Mouse (Mus musculus) erythroid progenitor cell, adult 5-6 weeks (primary cell): ENCODE measurements around the gene Ap3d1. TPM values are rescaled to one million over a fixed set of nuclear protein-coding genes. Genes with fewer than 3 reads are reported as not detected.

ENCODE experiments used
- ATAC-seq: replicated peaks from 2 replicates; pipeline ENCODE4 v1.8.0; 2016; ENCODE audit warnings: moderate number of reproducible peaks, mild to moderate bottlenecking, moderate TSS enrichment, inconsistent platforms; ENCODE audit not compliant: poor library complexity, low FRiP score, severe bottlenecking
- total RNA-seq, 2 experiments: library from RNA; stranded (forward) in 1 of 2; stranded (reverse) in 1 of 2; fragments of 150-400 nt in 1 of 2; fragments of 186-747, 209-891 nt in 1 of 2; gene quantifications; 2 replicates each; pipeline versions ENCODE4 v1.2.3 to v1.2.4; 2015 to 2017; ENCODE audit warnings: low replicate concordance in 2 of 2

Gene Ap3d1
- total RNA-seq, 2 experiments from 2014 or later, result 42.8 to 111 TPM

DNA sequence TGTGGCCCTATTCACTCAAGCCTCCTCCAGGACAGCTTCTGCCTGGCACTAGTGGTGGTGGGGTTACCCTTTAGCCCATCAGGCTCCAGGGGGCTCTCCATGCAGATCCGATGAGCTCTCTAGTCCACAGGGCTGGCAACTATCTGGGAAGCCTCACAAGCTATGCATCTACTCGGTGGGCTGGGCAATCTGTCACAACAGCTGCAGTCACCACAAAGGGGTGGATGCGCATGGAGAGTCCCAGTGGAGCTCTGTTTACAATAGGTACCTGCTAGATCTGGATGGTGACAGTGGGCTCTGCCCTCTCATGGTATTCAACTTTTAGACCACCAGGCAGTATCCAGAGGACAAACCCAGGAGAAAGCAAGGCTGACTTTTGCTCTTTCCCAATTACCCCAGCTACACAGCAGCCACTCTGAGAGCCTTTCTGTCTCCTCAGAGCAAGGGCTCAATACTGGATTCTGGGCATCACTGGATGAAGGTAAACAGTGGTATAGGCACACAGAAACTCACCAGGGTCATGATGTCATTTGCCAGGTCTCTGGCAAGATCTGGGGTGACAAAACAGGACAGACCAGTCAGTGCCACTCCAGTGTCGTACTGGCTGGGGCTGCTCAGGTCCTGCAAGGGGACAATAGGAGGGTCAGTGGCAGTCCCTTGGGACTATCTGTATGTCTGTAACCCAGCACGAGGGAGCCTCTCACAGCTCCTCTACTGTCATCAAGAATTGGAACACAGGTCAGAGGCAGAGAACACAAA, 14.5 kb downstream of the Ap3d1 start:
- ATAC-seq, result no peak

DNA sequence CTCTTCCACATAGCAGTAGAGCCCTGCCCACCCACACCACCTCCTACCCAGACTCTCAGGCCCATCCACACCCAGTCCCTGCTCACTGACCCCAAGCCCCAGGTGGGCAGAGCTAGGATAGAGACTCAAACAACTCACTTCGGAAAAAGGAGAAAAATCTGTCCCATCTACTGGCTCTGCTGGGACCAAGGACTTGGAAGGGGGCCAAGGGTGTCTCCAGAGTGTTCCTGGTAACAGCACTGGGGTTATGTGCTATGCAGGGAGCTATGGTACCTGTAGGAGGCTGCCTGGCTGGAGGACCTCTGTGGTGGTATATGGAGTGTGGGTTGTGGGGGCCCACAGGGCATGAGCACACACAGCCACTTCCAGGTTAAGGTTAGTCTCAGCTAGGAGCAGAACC, 24.8 kb downstream of the Ap3d1 start:
- ATAC-seq, result no peak

DNA sequence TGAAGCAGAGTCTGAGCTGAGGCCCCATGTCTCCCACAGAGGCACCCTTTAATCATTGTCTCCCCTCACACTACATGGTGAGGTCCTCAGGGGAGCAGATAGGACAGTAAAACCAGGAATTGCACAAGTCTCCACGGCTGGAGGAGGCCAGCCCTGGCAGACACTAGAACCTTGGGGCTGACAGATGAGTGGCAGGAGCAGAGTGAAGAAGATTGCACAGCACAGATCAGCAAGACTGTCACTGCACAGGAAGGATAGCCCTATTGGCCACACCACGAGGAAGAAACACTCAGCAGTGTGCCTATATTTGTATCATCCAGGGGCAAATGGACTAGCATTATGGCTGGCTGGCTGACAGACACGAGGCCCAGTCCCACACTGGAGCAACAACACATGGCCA, 31.2 kb downstream of the Ap3d1 start:
- ATAC-seq, result no peak

DNA sequence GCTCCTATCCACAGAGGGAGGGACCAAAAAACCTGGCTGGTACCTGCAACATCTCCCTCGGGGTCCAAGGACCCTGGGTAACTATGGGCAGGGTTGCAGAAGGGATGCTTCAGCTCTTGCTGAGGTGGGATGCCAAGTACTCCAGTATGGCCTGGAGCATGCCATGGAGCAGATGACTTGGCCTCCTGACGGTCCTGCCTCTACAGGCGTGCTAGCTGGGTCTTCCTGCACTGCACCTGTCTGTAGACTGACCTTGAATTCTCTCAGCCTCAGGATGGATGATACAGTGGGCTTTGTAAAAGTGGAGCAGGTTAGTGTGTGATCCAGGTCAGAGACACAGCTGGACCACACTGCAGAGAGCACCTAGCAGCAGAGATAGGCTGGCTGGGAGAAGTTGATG, 36.6 kb downstream of the Ap3d1 start:
- no peak for ATAC-seq

DNA sequence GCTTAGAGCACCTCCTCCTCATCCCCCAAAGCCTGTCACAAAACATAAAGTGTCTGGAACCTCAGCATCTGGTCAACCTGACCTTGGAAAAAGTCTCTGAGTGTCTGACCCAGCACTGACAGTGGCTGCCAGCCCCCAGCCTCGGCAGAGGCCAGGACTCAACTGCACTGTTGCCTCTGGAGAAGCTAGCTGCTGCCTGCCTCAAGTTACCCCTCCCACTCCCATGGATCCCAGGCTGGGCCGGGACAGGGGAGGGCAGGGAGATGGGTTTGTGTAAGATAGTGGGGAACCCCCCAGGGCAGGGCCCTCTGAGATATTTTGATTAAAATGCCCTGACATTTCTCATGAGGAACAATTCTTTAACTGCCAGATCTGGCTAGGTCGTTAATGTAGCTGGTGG, 37.0 kb downstream of the Ap3d1 start:
- ATAC-seq, result no peak

DNA sequence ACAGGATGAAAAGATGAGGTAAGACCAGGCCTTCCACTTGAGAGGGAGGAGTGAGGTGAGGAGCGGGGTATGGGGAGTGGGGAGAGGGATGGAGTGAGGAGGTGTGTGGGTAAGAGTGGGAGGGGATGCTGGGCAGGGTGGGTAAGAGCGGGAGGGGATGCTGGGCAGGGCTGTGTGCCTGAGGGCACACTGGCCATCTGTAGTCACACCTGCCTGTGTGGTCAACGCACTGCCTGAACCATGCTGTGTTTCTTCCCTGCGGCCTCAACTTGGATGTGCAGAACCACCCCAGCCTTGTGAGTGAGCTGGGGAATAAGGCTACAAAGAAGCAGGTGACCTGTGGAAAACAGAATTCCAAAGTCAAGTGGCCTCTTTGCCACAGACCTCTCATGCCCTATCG, 37.6 kb downstream of the Ap3d1 start:
- ATAC-seq, result no peak

DNA sequence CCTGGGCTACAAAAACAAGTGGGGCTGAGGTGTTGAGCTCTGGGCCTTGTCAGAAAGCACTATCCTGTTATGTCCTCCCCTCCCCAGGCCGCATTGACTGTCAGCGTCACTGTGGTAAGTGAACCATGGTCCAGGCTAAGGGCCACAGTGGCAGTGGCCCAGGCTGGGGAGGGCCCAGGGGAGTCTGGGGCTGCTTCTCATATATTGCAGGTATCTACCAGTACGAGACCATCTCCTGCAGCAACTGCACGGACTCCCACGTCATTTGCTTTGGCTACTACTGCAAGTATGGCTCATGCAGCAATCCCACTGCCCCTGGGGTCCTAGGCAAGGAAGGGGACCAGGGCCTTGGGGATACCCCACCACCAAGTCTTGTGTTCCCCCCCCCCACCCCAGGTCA, 38.4 kb downstream of the Ap3d1 start:
- no peak for ATAC-seq

DNA sequence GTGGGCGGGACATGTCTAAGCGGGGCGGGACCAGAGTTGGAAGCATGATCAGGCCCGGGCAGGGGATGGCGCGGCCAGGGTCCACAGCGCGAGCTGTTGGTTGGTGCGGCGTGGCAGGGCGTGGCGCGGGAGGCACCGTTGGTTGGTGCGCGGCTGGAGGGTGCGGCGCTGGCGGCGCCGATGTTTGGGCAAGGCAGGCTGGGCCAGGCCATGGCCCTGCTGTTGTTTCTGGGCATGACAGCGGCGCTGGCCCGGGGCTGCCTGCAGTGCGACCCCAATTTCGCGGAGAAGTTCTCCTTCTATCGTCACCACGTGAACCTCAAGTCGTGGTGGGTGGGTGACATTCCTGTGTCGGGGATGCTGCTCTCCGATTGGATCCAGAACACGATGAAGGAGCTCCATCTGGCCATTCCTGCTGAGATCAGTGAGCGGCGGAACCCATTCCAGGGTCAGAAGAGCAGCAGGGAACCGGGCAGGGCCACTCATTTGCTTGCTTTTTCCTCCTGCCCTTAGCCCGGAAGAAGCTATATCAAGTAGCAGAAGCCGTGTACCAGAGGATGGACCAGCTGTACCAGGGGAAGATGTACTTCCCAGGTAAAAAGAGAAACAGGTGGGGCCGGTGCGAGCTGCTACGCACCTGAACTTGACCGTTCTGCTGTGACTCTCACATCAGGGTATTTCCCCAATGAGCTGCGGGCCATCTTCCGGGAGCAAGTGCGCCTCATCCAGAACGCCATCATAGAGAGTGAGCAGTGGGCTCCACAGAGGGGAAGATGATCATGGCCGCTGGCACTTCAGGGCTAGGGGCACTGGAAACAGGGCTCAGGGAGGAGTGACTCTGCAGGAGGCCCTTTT, 39.3 kb downstream of the Ap3d1 start:
- ATAC-seq, result peak; percentile 72

DNA sequence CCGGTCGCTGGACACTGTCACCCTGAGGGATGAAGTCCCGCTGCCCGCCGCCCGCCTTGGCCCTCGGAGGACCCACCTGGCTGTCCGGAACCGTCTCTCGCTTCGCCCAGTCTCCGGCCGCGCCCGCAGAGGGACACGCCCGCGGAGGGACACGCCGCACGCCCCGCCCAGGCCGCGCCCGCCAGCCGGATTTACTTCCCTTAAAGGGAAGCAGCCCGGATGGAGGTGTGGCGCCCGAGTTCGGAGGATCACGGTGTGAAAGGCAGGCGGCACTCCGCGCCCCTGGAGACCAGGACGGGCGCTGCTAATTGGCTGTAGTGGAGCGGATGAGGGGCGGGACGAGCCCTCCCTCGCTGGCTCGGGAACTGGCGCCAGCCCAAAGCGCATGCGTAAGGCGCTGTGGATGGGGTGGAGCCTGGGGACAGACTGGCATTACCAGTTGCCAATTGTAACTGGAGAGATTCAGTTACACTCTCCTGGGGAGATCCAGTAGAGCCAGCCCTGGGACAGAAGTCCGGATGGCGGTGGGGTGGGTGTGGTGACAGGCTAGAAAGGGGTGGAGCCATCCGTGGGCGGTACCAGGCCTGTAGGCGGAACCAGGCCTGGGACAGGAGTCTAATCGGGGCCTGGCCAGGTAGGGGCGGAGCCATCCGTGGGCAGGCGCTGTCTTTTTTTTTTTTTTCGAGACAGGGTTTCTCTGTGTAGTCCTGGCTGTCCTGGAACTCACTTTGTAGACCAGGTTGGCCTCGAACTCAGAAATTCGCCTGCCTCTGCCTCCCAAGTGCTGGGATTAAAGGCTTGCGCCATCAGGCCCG, 40.1 kb downstream of the Ap3d1 start, which contains the start of the genes Mob3a and Izumo4:
Mob3a (minus strand) TSS at position 257 of the 815 bp plus-strand sequence.
Izumo4 (plus strand) TSS at position 464 of the 815 bp plus-strand sequence.
- peak; percentile 77 for ATAC-seq

DNA sequence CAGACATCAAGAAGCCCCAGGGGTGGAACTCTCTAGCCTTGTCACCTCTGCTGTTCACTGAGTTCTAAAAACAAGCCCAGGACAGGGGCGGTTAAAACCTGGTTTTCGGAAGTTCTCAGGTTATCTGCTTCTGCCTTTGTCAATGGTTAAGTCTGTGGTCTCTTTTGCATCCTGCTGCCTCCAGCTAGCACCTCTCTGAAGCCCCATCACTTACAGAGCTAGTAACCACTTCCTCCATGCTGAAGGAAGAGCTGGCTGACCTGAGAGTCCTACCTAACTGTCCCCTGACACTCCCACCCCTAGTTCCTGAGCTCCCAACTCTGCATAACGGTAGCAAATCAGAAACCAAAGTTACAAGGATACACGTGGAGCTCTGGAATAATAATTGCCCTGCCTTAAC, 41.3 kb downstream of the Ap3d1 start:
- no peak for ATAC-seq

DNA sequence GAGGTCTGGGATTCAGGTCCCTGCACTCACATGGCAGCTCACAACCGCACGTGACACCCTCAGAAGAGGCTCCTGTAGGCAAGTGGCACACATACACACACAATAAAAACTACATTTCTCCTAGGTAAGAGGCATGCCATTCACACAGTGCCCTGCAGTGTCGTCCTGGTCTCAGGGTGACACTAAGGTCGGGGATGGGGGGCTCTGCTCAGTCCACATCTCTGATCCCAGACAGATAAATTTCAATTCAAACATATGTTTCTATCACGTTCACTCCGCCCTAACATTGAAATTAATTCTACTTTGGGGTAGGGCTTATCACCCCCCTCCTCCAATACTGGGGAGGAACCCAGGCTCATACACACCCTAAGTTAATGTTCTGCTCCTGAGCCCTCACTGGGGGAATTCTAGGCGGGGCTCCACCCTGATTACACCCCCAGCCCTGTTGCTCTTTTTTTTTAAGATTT, 42.0 kb downstream of the Ap3d1 start:
- ATAC-seq, result no peak

DNA sequence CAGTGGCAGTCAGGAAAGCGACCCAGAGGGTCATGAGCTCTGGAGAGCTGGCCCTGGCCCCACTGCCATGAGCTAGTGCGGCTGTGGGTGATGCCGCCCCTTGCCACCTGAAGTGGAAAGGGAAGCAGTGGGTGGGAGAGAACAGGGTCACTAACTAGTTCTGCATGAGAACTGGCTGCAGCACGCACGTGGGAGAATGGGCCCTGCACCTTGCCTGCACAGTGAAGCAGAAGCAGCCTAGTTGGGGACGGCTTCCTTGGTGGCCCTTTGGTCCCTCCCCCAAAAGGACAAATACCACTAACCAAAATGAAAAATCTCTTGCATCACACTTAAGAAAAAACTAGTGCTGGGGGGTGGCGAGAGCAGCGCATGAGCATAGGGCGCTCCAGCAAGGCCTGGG, 43.5 kb downstream of the Ap3d1 start:
- no peak for ATAC-seq

DNA sequence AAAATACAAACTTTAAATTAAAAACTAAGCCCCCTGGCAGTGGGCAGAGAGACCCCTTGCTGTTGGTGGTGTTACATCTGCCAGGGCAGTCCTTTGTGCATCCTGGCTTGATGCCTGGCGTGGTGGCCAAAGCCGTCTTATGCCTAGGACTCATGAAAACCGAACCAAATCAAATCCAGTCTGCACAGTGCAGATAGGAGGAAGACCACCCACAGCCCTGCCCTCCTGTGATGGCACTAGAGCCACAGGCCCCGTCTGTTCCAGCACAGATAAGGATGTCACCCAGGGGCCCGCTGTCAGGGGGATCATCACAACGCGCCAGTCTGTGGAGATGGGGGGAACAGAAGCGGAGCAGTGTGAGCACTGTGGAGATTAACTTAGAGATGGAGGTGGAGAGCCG, 44.3 kb downstream of the Ap3d1 start:
- peak; percentile 36 for ATAC-seq

DNA sequence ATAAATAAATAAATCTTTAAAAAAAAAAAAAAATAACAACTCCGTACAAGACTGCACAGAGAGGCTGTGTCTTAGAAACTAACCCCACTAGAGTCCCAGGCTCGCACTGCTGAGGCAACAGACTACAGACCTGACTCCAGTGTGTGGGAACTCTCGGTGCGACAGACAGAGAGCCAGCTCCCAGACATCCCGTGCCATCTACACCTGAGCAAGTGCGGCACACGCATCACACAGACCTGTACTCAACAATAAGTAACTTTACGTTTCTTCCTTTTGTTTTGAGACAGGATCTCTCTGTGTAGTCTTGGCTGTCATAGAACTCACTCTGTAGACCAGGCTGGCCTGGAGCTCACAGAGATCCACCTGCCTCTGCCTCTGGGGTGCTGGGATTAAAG, 44.7 kb downstream of the Ap3d1 start:
- ATAC-seq, result no peak

DNA sequence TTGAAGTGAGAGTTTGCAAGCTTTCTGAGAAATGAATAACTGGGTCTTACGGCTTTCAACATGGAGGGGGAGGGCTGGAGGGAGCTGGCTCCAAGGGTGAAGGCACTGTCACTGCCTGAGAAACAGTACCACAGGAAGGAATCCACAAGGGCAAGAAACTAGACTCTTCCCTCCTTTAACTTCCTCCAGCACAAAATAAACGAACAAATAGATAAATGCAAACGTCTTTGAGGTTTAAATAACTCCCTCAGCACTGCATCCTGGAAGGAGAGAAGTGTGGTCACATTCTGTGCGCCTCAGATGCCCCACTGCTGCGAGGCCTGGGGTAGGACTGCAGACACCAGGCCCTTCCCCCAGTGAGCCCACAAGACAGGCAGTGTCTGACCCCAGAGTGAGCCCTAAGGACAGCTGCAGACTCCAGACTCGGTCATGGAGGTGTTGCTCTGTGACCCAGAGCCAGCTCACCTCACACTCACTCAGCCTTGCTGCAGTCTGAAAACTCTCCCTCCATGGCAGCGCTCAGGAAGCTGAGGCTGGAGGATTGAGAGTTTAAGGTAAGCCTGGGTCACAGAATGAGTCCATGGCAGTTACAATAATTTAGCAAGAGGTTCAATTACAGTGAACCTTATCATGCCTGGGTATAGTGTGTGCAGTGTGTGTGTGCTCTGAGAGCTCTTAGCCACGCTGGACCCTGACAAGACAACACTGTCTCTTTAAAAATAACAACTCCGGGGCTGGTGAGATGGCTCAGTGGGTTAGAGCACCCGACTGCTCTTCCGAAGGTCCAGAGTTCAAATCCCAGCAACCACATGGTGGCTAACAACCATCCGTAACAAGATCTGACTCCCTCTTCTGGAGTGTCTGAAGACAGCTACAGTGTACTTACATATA, 45.3 kb downstream of the Ap3d1 start:
- no peak for ATAC-seq

DNA sequence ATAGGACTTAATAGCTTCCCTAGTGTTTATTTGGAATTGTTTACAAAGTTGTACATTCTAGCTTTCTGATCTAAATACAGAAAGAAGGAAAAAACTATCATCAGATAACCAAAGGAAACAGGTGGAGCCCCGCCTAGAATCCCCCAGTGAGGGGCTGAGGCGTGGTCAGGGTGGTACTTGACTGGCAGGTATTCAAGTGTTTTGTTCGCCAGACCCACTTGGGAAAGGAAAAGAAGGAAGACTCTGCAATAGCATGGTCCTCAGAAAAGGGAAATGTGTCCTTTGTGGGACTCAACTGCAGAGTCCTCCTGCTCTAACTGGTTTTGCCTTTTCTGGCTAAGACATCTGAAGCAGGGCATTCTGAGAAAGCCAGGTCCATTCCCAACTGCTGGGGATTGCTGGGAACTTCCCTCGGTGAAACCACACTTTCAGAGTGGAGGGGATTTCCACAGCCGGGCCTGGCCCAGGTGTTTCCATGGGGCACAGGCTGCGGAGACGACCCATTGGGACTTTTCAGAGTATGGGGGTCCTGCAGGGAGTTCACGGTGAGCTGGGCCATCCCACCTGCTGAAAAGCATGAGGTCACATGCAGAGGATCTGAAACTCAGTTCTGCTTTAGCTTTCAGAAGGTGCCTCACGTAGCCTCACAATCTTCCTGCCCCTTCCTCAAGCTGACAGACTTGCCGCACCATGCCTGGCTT, 46.1 kb downstream of the Ap3d1 start:
- ATAC-seq, result no peak

DNA sequence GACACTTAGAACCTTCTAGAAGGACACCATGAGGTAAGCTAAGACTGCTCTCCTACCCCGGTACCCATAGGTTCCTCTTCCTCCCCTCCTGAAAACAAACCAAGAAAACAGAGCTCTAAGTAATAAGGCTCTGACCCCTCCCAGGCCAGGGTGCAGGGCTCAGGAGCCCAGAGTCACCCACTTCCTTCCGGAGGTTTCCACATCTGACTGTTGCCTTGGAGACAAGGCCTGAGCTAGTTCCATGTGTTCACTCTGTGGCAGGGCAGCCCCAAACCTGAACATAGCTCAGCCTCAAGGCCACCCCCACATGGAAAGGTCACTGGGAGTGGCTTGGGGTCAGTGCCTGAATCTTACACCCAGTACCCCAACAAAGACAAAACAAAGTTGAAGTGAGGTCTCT, 46.9 kb downstream of the Ap3d1 start:
- ATAC-seq, result no peak

DNA sequence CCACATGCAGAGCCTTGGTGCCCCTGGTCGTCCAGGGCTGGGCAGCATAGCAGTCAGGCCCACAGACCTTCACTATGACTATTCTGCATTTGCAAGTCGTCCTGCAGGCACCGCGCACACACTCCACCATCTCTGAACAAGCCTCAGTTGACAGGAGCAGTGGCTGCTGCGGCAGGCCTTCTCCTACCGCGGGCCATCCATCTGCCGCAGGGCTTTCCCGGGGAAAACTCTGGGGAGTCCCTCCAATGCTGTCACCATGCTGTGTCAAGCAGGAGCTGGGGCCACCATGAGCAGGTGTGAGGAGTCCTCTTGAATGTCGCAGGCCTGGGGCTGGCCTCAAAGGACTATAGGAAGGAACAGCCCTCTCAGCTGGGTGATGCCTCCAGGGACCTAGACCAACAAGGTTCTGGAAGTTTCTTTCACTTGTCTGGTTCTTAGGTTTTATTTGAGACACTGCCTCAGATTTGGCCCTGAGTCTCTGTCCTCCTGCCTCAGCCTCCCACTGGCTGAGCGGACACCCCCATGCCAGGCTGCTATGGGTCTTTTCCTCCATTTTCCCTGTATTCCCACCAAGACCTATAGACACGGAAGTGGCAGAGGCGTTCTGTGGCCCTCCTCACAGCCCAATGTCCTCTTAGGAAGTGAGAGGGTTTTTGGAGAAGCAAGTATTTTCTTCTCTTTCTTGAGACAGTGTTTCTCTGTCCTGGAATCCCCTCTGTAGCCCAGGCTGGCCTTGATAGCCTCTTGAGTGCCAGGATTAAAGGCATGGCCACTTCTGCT, 47.7 kb downstream of the Ap3d1 start:
- no peak for ATAC-seq
